Mouse (Mus musculus) embryonic facial prominence, embryonic 15.5 days (tissue): Measurements from ENCODE around the gene Ccnd3. TPM values are rescaled to one million over a fixed set of nuclear protein-coding genes. Genes with fewer than 3 reads are reported as not detected.
A peak's percentile ranks its signal among the peaks of the same experiment; 100 is the strongest.

ENCODE experiments used
- ATAC-seq: fragments of 200-750 bp; cut with Nextera tagmentation; 2 replicates; pipeline ENCODE4 v1.8.0; 2017; ENCODE audit warnings: low read depth, moderate TSS enrichment; ENCODE audit not compliant: insufficient number of reproducible peaks, low FRiP score, low TSS enrichment
- H3K27ac ChIP-seq: fragments of 300-500 bp; sonication (generic); replicated peaks from 2 replicates; pipeline ENCODE4 v1.5.1; 2015; ENCODE audit warnings: mild to moderate bottlenecking, inconsistent platforms
- H3K27me3 ChIP-seq: fragments of 300-500 bp; sonication (generic); 2 replicates; pipeline ENCODE4 v1.6.1; 2015; ENCODE audit warnings: inconsistent platforms
- H3K36me3 ChIP-seq: fragments of 300-500 bp; sonication (generic); 2 replicates; pipeline ENCODE4 v1.6.1; 2015; ENCODE audit warnings: mild to moderate bottlenecking, inconsistent platforms
- H3K4me1 ChIP-seq: fragments of 300-500 bp; sonication (generic); 2 replicates; pipeline ENCODE4 v1.6.1; 2015; ENCODE audit warnings: inconsistent platforms
- H3K4me2 ChIP-seq: fragments of 300-500 bp; sonication (generic); replicated peaks from 2 replicates; pipeline ENCODE4 v1.6.1; 2015; ENCODE audit warnings: mild to moderate bottlenecking, inconsistent platforms
- H3K4me3 ChIP-seq: fragments of 300-500 bp; sonication (generic); replicated peaks from 2 replicates; pipeline ENCODE4 v1.5.1; 2015; ENCODE audit warnings: mild to moderate bottlenecking, inconsistent platforms
- H3K9ac ChIP-seq: fragments of 300-500 bp; sonication (generic); 2 replicates; pipeline ENCODE4 v1.6.1; 2015; ENCODE audit warnings: inconsistent platforms
- H3K9me3 ChIP-seq: fragments of 300-500 bp; sonication (generic); replicated peaks from 2 replicates; pipeline ENCODE4 v1.6.1; 2016; ENCODE audit warnings: inconsistent platforms
- WGBS: fragments of 180-500 bp; shearing (Covaris S2); methylation state at CpG from one replicate; pipeline ENCODE4 v1.1.7; 2015; 5-methylcytosine and 5-hydroxymethylcytosine counted together
- polyA plus RNA-seq: library from polyadenylated mRNA; unstranded; fragments of >200 nt; fragmentation: Nextera tagmentation; extraction: Ambion mirVana; gene quantifications from 2 replicates; pipeline ENCODE4 v1.2.1, GENCODE M21; 2015

The Ccnd3 gene
- polyA plus RNA-seq, 1 experiment from 2014 or later = 552 TPM

GRCm38 (mm10) chr17:47515180-47515844 is 10.5 kb downstream of the Ccnd3 start:
- peaks cover 71% of the 10 kb centered on the region for H3K4me1 ChIP-seq
- WGBS = 68% methylated on average over 7 of the region's 7 CpGs
- no peak for ATAC-seq
- no peak overlapping the region for H3K4me2 ChIP-seq
- H3K9me3 ChIP-seq = no peaks in the 10 kb centered on the region
- no peak overlapping the region for H3K9ac ChIP-seq
- H3K4me3 ChIP-seq = no peak overlapping the region
- no peaks in the 10 kb centered on the region for H3K27me3 ChIP-seq
- H3K36me3 ChIP-seq = 0 out of 2 replicates have a peak, but pooled peaks cover 3% of the 10 kb centered on the region
- H3K27ac ChIP-seq = no peak overlapping the region

GRCm38 (mm10) chr17:47516232-47516631 is 11.4 kb downstream of the Ccnd3 start:
- Histone ChIP-seq H3K9ac (no peak overlapping the region), H3K4me1 (peaks cover 68% of the 10 kb centered on the region), H3K4me3 (no peak overlapping the region), H3K27ac (no peak overlapping the region), H3K27me3 (no peaks in the 10 kb centered on the region), H3K4me2 (no peak overlapping the region), H3K9me3 (no peaks in the 10 kb centered on the region), H3K36me3 (0 out of 2 replicates have a peak, but pooled peaks cover 3% of the 10 kb centered on the region)
- 94% methylated on average over 3 of the region's 3 CpGs for WGBS
- no peak for ATAC-seq

GRCm38 (mm10) chr17:47518205-47518604 is 13.4 kb downstream of the Ccnd3 start:
- 0 out of 2 replicates have a peak, but pooled peaks cover 3% of the 10 kb centered on the region for H3K36me3 ChIP-seq
- no peaks in the 10 kb centered on the region for H3K27me3 ChIP-seq
- peak; percentile 62; the same call in 1 of the 2 replicates for ATAC-seq
- no peak overlapping the region for H3K4me3 ChIP-seq
- peaks cover 70% of the 10 kb centered on the region for H3K4me1 ChIP-seq
- WGBS = 11% methylated on average over 8 of the region's 8 CpGs
- H3K9ac ChIP-seq = no peak overlapping the region
- peak overlapping the region; percentile 19 for H3K4me2 ChIP-seq
- no peaks in the 10 kb centered on the region for H3K9me3 ChIP-seq
- peak overlapping the region; percentile 96 for H3K27ac ChIP-seq

- 3% methylated on average over 17 of the region's 17 CpGs for WGBS
- Histone ChIP-seq H3K36me3 (no peaks in the 10 kb centered on the region), H3K4me3 (0 out of 2 replicates have a peak overlapping the region, but pooled peaks have one; percentile 3), H3K4me1 (peaks cover 71% of the 10 kb centered on the region), H3K9me3 (no peaks in the 10 kb centered on the region), H3K9ac (no peak overlapping the region), H3K4me2 (peak overlapping the region; percentile 38), H3K27me3 (no peaks in the 10 kb centered on the region), H3K27ac (peak overlapping the region; percentile 96)
- ATAC-seq = peak; percentile 83
These were observed 16.9 kb downstream of the Ccnd3 start for GRCm38 (mm10) chr17:47521551-47522258.

- no peak overlapping the region for H3K4me2 ChIP-seq
- H3K27me3 ChIP-seq = no peaks in the 10 kb centered on the region
- H3K36me3 ChIP-seq = no peaks in the 10 kb centered on the region
- ATAC-seq = no peak
- peaks cover 76% of the 10 kb centered on the region for H3K4me1 ChIP-seq
- WGBS = 54% methylated on average over 4 of the region's 4 CpGs
- no peaks in the 10 kb centered on the region for H3K9me3 ChIP-seq
- H3K4me3 ChIP-seq = no peak overlapping the region
- no peak overlapping the region for H3K9ac ChIP-seq
- H3K27ac ChIP-seq = peak overlapping the region; percentile 96
These were observed 17.7 kb downstream of the Ccnd3 start for GRCm38 (mm10) chr17:47522536-47522935.

- Histone ChIP-seq H3K4me3 (no peak overlapping the region), H3K4me1 (peaks cover 76% of the 10 kb centered on the region), H3K27ac (peak overlapping the region; percentile 96), H3K9ac (no peak overlapping the region), H3K36me3 (no peaks in the 10 kb centered on the region), H3K9me3 (no peaks in the 10 kb centered on the region), H3K4me2 (no peak overlapping the region), H3K27me3 (no peaks in the 10 kb centered on the region)
- no peak for ATAC-seq
- 38% methylated on average over 18 of the region's 18 CpGs for WGBS
These were observed 18.4 kb downstream of the Ccnd3 start for GRCm38 (mm10) chr17:47523211-47523682.

GRCm38 (mm10) chr17:47524055-47524454 is 19.2 kb downstream of the Ccnd3 start:
- H3K36me3 ChIP-seq = no peaks in the 10 kb centered on the region
- 70% methylated on average over 8 of the region's 8 CpGs for WGBS
- H3K4me2 ChIP-seq = no peak overlapping the region
- H3K4me1 ChIP-seq = peaks cover 77% of the 10 kb centered on the region
- H3K4me3 ChIP-seq = no peak overlapping the region
- H3K27ac ChIP-seq = no peak overlapping the region
- no peaks in the 10 kb centered on the region for H3K9me3 ChIP-seq
- H3K9ac ChIP-seq = no peak overlapping the region
- H3K27me3 ChIP-seq = no peaks in the 10 kb centered on the region
- no peak for ATAC-seq

GRCm38 (mm10) chr17:47524991-47525390 is 20.1 kb downstream of the Ccnd3 start:
- no peaks in the 10 kb centered on the region for H3K9me3 ChIP-seq
- no peak for ATAC-seq
- H3K9ac ChIP-seq = no peak overlapping the region
- H3K27me3 ChIP-seq = no peaks in the 10 kb centered on the region
- 85% methylated on average over 6 of the region's 6 CpGs for WGBS
- H3K4me1 ChIP-seq = peaks cover 69% of the 10 kb centered on the region
- no peak overlapping the region; the same call in 1 of the 2 replicates for H3K27ac ChIP-seq
- H3K4me2 ChIP-seq = no peak overlapping the region
- no peaks in the 10 kb centered on the region for H3K36me3 ChIP-seq
- H3K4me3 ChIP-seq = no peak overlapping the region

GRCm38 (mm10) chr17:47526856-47527520 is 22.1 kb downstream of the Ccnd3 start:
- WGBS = 75% methylated on average over 17 of the region's 17 CpGs
- H3K9ac ChIP-seq = peak overlapping the region; percentile 26; the same call in 1 of the 2 replicates
- ATAC-seq = no peak

GRCm38 (mm10) chr17:47527581-47528300 is 22.9 kb downstream of the Ccnd3 start:
- Histone ChIP-seq H3K4me2 (no peak overlapping the region; the same call in 1 of the 2 replicates), H3K4me1 (peaks cover 56% of the 10 kb centered on the region), H3K4me3 (no peak overlapping the region), H3K9me3 (no peaks in the 10 kb centered on the region), H3K27me3 (no peaks in the 10 kb centered on the region), H3K9ac (peak overlapping the region; percentile 26; the same call in 1 of the 2 replicates), H3K36me3 (no peaks in the 10 kb centered on the region), H3K27ac (peak overlapping the region; percentile 96)
- WGBS = 32% methylated on average over 10 of the region's 10 CpGs
- peak; percentile 88 for ATAC-seq

More at GRCm38 (mm10) chr17:47526856-47527520, 22.1 kb downstream of the Ccnd3 start:
- peaks cover 62% of the 10 kb centered on the region for H3K4me1 ChIP-seq
- no peak overlapping the region for H3K4me3 ChIP-seq
- H3K9me3 ChIP-seq = no peaks in the 10 kb centered on the region
- no peaks in the 10 kb centered on the region for H3K27me3 ChIP-seq
- H3K36me3 ChIP-seq = no peaks in the 10 kb centered on the region
- H3K27ac ChIP-seq = peak overlapping the region; percentile 96
- no peak overlapping the region; the same call in 1 of the 2 replicates for H3K4me2 ChIP-seq
